Mouse (Mus musculus) embryonic fibroblast, embryonic 13.5 days (primary cell): ENCODE measurements around the gene Cttn. TPM values are rescaled to one million over a fixed set of nuclear protein-coding genes. Genes with fewer than 3 reads are reported as not detected.

Experiments
- H3K27ac ChIP-seq: 2 replicates; pipeline ENCODE4 v1.5.1; 2012; ENCODE audit warnings: low read length, control low read depth, inconsistent platforms; ENCODE audit not compliant: insufficient read depth
- H3K4me1 ChIP-seq: 2 replicates; pipeline ENCODE4 v1.6.1; 2011; ENCODE audit warnings: low read length; ENCODE audit not compliant: control insufficient read depth, insufficient read depth
- H3K4me3 ChIP-seq: 2 replicates; pipeline ENCODE4 v1.5.1; 2011; ENCODE audit warnings: mild to moderate bottlenecking, control low read depth, low read length; ENCODE audit not compliant: insufficient read depth
- CTCF ChIP-seq: IDR thresholded peaks from 2 replicates; pipeline ENCODE4 v1.5.1; 2011; ENCODE audit warnings: mild to moderate bottlenecking, control low read depth, low read length, moderate library complexity, borderline replicate concordance; ENCODE audit not compliant: insufficient read depth
- POLR2A ChIP-seq: IDR thresholded peaks from 2 replicates; pipeline ENCODE4 v1.6.1; 2011; ENCODE audit warnings: low read depth, mild to moderate bottlenecking, control low read depth, low read length, moderate library complexity
- polyA plus RNA-seq: library from polyadenylated mRNA; stranded (reverse); fragments of >200 nt; gene quantifications from 2 replicates; pipeline ENCODE4 v1.2.4, GENCODE M21; 2011; ENCODE audit warnings: low read depth; ENCODE audit not compliant: missing spikeins, insufficient read length

Cttn gene
- polyA plus RNA-seq, 1 experiment, result 273 TPM

- no peak overlapping the region for H3K4me3 ChIP-seq
- no peak overlapping the region for H3K27ac ChIP-seq
Observed at GRCm38 (mm10) chr7:144408464-144409000, 62.3 kb downstream of the Cttn start.

GRCm38 (mm10) chr7:144407675-144408074, 63.1 kb downstream of the Cttn start:
- Histone ChIP-seq H3K4me1 (no peaks in the 10 kb centered on the region), H3K4me3 (no peak overlapping the region), H3K27ac (no peak overlapping the region)
- no peak for TF ChIP-seq POLR2A
- TF ChIP-seq CTCF, result no peak

More at GRCm38 (mm10) chr7:144408464-144409000, 62.3 kb downstream of the Cttn start:
- TF ChIP-seq CTCF (no peak), POLR2A (no peak)
- no peaks in the 10 kb centered on the region for H3K4me1 ChIP-seq

GRCm38 (mm10) chr7:144402492-144402891, 68.3 kb downstream of the Cttn start:
- Histone ChIP-seq H3K4me1 (no peaks in the 10 kb centered on the region), H3K27ac (no peak overlapping the region), H3K4me3 (no peak overlapping the region)
- TF ChIP-seq POLR2A, result no peak
- TF ChIP-seq CTCF, result no peak

- no peak overlapping the region for H3K4me3 ChIP-seq
- TF ChIP-seq CTCF (no peak), POLR2A (no peak)
Observed at GRCm38 (mm10) chr7:144391727-144392126, 79.1 kb downstream of the Cttn start.

GRCm38 (mm10) chr7:144390676-144391075, 80.1 kb downstream of the Cttn start:
- no peaks in the 10 kb centered on the region for H3K4me1 ChIP-seq
- H3K4me3 ChIP-seq, result no peak overlapping the region
- TF ChIP-seq POLR2A (no peak), CTCF (no peak)
- H3K27ac ChIP-seq, result no peak overlapping the region

More at GRCm38 (mm10) chr7:144391727-144392126, 79.1 kb downstream of the Cttn start:
- Histone ChIP-seq H3K4me1 (no peaks in the 10 kb centered on the region), H3K27ac (no peak overlapping the region)

GRCm38 (mm10) chr7:144389704-144390103, 81.1 kb downstream of the Cttn start:
- Histone ChIP-seq H3K27ac (no peak overlapping the region), H3K4me1 (no peaks in the 10 kb centered on the region), H3K4me3 (no peak overlapping the region)
- TF ChIP-seq POLR2A (no peak), CTCF (no peak)

DNA sequence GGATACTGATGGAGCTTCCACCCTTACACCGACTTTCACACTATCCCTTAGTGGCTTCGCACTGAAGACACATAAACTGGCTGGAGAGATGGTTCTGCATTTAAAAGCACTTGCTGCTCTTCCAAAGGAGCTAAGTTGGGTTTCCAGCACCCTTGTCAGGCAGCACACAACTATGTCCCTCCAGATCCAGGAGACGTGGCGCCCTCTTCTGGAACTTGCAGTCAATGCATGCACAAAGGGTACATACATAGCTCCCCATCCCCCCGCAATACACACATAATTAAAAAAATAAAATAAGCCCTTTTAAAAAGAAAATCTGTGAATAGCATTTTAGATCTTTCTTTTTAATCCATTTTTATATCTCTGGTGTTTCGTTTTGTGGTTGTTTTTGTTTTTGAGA, 83.3 kb downstream of the Cttn start:
- H3K27ac ChIP-seq, result no peak overlapping the region
- TF ChIP-seq CTCF (no peak), POLR2A (no peak)
- H3K4me1 ChIP-seq, result no peaks in the 10 kb centered on the region

More for the DNA sequence above, 83.3 kb downstream of the Cttn start:
- H3K4me3 ChIP-seq, result no peak overlapping the region

Other genes with a start within 250 kb of the Cttn start
- 70.0 and 71.5 TPM in 2 replicates for gene Ppfia1, start 82.7 kb upstream of the Cttn start, polyA plus RNA-seq
- 5.4 and 8.1 TPM in 2 replicates for gene Fadd, start 111.5 kb upstream of the Cttn start, polyA plus RNA-seq